Mouse (Mus musculus) 3134 (cell line): ENCODE measurements around the gene Rad18.
"Not testable (repeated sequence)": the region's sequence is repeated elsewhere in the genome, so short reads cannot be mapped to it uniquely, and the experiment has no call there.

Experiments used
- DNase-seq: peaks from one replicate; pipeline ENCODE4 v3.0.0-alpha.2; 2011; ENCODE audit warnings: low spot score; ENCODE audit not compliant: insufficient read length; ENCODE audit errors: extremely low read depth

Gene Rad18

DNA sequence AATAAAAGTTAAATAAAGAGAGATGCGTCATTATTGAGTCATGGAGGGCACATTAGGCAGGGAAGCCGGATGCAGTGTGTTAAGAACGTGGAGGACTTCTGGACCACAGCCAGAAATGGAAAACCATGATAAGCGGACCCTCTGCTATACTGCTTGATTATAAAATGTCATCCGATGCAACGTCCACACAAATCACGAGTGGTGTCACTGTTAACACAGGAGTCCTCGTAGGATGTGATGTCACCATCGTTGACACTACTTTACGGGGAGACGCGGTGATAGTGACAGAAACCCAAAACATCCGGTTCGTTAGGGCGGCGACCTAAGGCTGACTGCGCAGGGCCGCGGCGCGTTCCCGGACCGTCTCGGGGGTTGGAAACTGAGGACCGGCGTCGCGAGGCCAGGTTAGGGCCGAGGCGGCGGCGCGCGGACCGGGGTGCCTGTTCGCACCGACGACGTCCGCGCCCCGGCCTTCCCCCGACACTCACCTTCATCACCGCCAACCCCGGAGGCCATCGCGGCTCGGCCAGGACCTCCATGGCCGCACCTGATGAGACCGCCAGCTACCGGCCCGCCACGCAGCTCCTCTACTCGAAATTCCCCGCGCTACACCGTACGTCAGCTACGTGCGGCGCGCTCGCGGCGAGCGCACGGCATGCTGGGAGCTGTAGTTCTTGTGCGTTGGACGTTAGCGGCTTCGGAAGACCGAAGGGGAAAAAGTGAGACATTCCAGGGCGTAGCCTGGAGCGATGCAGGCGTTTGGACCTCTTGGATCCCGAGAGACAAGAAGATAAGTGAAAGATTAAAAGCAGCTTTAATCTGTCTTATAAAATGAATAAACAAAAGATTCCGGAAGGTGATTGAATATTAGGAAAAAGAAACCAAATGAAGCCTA, at the start of gene Rad18:
Gene Rad18 (minus strand): TSS at position 631 of the 895 bp plus-strand sequence.
- peak; percentile 99 for DNase-seq

DNA sequence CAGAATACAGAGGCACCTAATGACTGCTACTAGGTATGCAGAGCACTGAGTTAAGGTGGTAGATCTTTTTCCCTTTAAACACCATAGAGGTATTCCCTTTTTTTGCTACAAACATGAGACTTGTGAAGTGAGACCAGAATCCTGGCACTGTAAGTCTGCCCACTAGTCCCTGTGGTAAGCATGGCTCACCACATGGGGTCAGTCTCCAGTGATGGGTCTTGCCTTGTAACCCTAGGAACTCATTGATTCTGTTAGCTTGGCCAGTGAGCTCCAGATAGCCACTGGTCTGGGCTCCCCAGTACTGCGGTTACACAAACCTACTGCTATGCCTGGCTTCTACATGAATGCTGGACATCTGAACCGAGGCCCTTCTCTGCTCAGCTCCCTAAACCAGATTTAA, 45.8 kb upstream of the Rad18 start:
- no peak for DNase-seq

DNA sequence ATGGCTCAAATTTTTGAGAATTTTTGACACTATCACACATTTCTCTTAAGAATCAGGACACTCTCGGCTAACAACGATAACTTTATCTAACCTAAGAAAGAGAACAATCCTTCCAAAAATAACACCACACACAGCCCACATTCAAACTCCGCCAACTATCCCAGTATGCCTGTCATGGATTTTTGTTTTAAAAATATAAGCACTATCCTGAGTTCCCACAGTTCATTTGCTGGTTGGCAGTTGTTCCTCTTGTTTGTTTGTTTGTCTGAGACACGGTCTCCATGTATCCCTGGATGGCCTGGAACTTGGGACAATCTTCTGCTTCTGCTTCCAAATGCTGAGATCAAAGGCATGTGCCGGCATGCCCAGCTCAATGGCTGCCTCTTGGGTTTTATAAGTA, 45.3 kb upstream of the Rad18 start:
- DNase-seq = no peak

GRCm38 (mm10) chr6:112739635-112740034, 43.1 kb upstream of the Rad18 start:
- DNase-seq = no peak

DNA sequence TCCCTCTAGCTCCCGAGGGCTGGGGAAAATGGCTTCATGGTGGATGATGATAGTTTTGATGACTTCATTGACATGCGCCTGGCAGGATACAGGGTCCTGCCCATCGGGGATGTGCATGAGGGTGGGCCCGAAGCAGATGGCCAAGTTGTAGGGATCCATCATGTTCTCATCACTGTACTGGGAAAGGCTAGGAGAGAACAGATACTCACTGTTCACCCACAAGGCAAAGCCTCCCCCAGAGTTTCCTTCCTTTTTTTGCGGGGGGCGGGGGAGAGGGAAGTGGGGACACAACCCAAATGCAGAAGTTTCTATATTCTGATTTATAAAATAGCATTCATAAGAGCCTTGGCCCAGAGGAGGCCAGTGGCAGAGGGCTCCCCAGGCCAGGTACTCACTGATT, 42.4 kb upstream of the Rad18 start:
- DNase-seq = no peak

- DNase-seq = no peak
Measured at GRCm38 (mm10) chr6:112736471-112736870, 40.0 kb upstream of the Rad18 start.

DNA sequence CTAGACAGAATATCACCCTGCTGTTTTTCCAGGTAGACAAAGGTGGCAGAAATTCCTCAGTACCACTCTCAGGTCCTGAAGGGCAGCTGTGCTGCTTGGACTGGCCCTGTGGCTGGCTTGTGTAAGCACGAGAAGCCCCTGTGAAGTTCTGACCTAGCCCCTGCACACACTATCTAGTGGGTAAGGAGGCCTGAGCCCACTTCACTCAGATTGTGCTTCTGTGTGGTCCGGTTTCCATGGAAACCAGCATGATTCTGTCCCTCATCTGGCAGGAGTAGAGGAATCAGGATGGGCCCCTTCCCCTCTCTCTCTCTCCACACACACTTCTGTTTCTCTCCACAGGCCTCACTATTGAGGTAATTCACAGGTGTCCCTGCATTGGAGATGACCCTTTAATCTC, 38.6 kb upstream of the Rad18 start:
- DNase-seq = no peak

DNA sequence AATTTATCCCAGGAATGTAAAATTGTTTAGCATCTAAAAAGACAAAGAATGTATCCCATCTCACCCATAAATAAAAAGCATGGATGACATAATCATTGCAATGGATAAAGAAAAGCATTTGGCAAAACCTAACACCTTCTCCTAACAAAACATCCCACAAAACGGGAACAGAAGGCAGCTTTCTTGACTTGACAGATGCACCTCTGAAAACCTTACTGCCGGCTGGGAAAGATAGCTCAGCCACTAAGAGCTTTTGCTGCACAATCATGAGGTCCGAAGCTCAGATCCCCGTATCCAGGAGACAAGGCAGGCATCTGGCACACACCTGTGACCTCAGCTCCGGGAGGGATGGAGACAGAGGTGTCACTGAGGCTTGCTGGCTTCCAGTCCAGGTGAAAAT, 37.5 kb upstream of the Rad18 start:
- DNase-seq = no peak

GRCm38 (mm10) chr6:112732434-112732833, 35.9 kb upstream of the Rad18 start:
- DNase-seq = no peak

DNA sequence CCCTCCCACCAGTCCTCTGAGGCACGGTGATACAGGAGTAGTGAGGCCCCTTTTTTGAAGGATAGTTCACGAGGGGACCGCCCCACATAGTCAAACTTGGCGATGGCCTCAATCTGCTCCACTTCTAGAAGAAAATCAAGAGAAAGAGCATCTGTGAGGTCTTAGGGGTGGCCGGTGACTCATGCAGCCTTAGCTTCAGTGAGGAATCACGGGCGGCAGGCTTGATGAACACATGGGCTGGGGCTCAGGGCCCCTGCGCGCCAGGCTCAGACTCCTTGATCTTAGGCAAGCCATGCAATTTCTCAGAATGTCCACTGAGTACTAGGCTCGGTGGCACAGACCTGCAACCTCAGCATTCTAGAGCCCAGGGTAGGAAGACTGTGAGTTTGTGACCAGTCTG, 34.9 kb upstream of the Rad18 start:
- DNase-seq = no peak

GRCm38 (mm10) chr6:112728760-112729422, 32.4 kb upstream of the Rad18 start:
- DNase-seq = no peak

DNA sequence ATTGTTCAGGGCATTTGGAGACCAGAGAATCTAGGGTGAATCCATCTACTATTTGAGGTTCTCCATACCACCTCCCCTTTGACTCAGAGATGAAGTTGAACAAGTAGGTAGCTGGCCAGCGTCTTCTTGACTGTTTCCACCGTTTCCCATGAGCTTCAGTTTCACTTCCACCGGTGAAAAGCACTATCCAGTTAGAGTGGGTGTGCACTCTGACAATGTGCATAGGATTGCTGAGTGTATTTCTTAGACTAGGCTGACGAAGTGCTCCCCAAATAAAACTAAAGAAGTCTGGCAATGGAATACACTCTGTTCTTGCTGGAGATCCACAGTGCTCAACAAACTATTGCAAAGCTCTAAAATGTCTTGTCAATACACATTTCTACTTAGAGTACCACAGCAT, 29.0 kb upstream of the Rad18 start:
- no peak for DNase-seq

GRCm38 (mm10) chr6:112720409-112721080, 24.1 kb upstream of the Rad18 start:
- DNase-seq = no peak

GRCm38 (mm10) chr6:112719983-112720382, 23.5 kb upstream of the Rad18 start:
- DNase-seq = no peak

GRCm38 (mm10) chr6:112717168-112717567, 20.7 kb upstream of the Rad18 start:
- DNase-seq = no peak

GRCm38 (mm10) chr6:112713951-112714350, 17.5 kb upstream of the Rad18 start:
- no peak for DNase-seq

DNA sequence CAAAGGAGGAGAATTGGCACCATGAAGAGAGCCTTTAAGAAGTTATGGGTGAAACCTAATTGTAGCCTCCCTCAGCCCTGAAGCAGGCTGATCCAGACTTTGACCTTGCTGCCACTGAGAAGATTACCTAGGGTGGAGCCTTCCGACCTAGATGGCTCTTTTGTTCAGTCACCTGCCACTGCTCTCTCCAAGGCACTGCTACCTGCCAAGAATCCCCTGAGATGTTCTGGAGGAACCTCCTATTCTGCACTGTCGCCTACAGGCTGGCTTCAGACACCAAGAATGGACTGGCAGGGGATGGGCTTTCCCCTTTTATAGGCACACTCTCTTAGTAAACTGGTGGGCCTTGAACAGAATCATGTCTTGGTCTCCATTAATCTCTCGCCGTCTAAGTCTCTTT, 5.8 kb upstream of the Rad18 start:
- not testable (repeated sequence) for DNase-seq

DNA sequence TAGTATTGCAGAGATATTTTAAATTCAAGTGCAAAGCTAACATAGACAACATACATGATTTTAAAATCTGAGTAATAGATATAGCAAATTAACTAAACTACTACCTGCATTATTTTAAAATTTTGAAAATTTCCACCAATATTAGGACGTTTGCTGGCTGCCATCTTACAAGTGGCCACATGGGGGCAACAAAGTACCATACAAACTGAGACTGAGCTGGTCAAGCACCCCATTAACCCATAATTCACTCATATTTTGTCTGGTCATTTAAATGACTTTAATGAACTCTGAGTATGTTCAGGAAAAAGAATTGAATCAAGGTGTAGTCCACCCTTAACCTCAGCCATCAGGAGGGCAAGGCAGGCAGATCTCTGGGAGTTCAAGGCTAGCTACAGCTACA, 3.9 kb upstream of the Rad18 start:
- peak; percentile 20 for DNase-seq

GRCm38 (mm10) chr6:112699115-112699514, 2.6 kb upstream of the Rad18 start:
- no peak for DNase-seq

- no peak for DNase-seq
Measured at GRCm38 (mm10) chr6:112694492-112694891, 2.0 kb downstream of the Rad18 start.

DNA sequence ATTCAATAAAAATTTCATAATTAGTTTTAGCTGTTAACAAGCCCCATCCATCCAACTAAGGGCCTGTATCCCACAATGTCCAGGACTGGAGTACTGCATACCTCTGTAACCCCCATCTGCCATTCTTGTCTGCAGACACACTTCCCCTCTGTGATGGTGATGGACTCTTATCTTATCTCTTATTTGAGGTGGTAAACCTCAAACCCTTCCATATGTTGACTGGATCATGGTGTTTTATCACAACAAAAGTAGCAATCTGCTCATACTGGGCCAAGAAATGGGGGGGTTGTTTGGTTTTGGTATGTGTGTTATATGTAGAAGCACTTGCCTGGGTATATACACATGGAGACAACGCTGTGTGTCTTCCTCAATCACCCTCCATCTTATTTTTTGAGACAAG, 5.0 kb downstream of the Rad18 start:
- DNase-seq = no peak

DNA sequence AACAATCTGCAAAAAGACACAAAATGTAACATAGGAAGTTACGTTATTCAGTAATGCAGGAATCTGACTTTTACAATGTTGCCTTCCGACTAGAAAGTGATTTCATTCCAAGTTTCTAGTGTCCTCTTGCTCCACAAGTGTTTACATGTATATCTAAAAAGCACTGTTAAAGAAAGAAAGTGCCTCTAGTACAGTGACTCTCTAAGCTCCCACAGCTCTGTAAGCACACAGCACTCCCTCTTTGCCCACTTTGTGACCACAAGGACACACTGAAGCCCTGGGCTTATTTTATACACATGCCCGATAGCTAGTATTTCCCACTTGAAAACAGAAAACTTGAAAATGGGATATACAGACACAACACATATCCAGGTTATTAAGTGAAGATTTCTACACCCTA, 8.5 kb downstream of the Rad18 start:
- no peak for DNase-seq
